In the genomic region with DNA sequence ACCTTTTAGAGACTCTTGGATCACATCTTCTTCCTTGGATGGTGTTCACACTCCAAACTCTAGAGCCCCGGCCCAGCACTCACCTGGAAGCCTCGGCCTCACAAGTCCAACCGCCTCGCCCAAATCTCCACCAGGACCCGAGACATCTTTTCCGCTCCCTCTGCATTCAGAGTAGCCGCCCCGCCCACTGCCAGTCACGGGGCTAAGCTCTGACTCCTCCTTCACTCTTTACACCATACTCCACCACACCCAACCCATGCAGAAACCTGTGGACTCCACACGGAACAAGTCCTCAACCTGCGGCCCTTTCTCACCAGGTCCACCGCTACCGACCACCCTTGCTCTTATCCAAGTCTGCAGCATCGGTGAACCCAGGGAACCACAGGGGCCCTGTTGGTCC, we compare ENCODE assay signal across 26 mouse cellular contexts. TPM values are rescaled to one million over a fixed set of nuclear protein-coding genes. Genes with fewer than 3 reads are reported as not detected.
DNase-seq lines count a peak whose midpoint lies in the region; ATAC-seq and TF ChIP-seq lines count a peak whose summit lies in the region.
"Had no signal": no experiment of that assay in that cellular context is flagged by ENCODE, and none has a peak within 500 bp of the region (broad histone marks: within the 10 kb centered on the region; RNA-seq: fewer than 3 reads in every experiment).

No protein-coding gene starts in this region.

- H3K4me3 ChIP-seq in heart, embryonic 14.5 days (ENCODE audit: control insufficient read depth in 1 of 2, insufficient read depth in 1 of 2, low read depth in 1 of 2, low read length in 2 of 2), result no peak overlapping the region
- H3K4me3 ChIP-seq in heart, adult 2 months, result no peak overlapping the region
- H3K4me3 ChIP-seq in E14TG2a.4 (replicated peaks; ENCODE audit: low read length) (peak overlapping the region; percentile 76), ES-E14 (ENCODE audit: insufficient read depth in 1 of 2, low read depth in 1 of 2, low read length in 2 of 2, poor library complexity in 1 of 2, severe bottlenecking in 1 of 2) (peak overlapping the region; percentile 63 to 66)
- H3K4me3 ChIP-seq in limb, embryonic 15.5 days, result no peak overlapping the region
- no peak overlapping the region for H3K4me3 ChIP-seq in midbrain, embryonic 15.5 days
- H3K4me3 ChIP-seq: erythroblast, embryonic 14.5 days; liver, embryonic 12.5 days; stomach, embryonic 15.5 days had no signal

- H3K4me1 ChIP-seq in heart, embryonic 14.5 days (ENCODE audit: control insufficient read depth in 2 of 2, insufficient read depth in 2 of 2, low read length in 2 of 2), result no peaks in the 10 kb centered on the region; a peak in 1 of 4 replicates
- H3K4me1 ChIP-seq in heart, adult 2 months (ENCODE audit: control insufficient read depth, insufficient read depth, low read length), result peaks cover 4% of the 10 kb centered on the region; the same call in 1 of the 2 replicates
- H3K4me1 ChIP-seq in E14TG2a.4 (replicated peaks; ENCODE audit: low read depth, low read length) (peaks cover 64% of the 10 kb centered on the region), ES-E14 (ENCODE audit: control insufficient read depth in 2 of 2, insufficient read depth in 2 of 2, low read length in 2 of 2, poor library complexity in 1 of 2) (peaks cover 0 to 18% of the 10 kb centered on the region in 2 experiments; a peak in 3 of 4 replicates)
- peaks cover 11% of the 10 kb centered on the region; the same call in 1 of the 2 replicates for H3K4me1 ChIP-seq in limb, embryonic 15.5 days
- no peaks in the 10 kb centered on the region for H3K4me1 ChIP-seq in midbrain, embryonic 15.5 days
- H3K4me1 ChIP-seq: liver, embryonic 12.5 days; stomach, embryonic 15.5 days had no signal

- TF ChIP-seq CTCF in heart, adult 2 months (IDR thresholded peaks at IDR 0.05), result no peak
- no peak for TF ChIP-seq CTCF in E14TG2a.4 (conservative IDR thresholded peaks at IDR 0.05; ENCODE audit: low read length)

- H3K9ac ChIP-seq in heart, embryonic 14.5 days (ENCODE audit: low read length), result no peak overlapping the region
- no peak overlapping the region for H3K9ac ChIP-seq in heart, adult 2 months (ENCODE audit: low read depth, low read length)
- peak overlapping the region; percentile 32 for H3K9ac ChIP-seq in ES-E14 (ENCODE audit: insufficient read depth, low read depth, low read length, poor library complexity, severe bottlenecking)
- no peak overlapping the region for H3K9ac ChIP-seq in limb, embryonic 15.5 days
- H3K9ac ChIP-seq in midbrain, embryonic 15.5 days, result no peak overlapping the region
- H3K9ac ChIP-seq: hindbrain, embryonic 14.5 days; liver, embryonic 12.5 days; liver, postnatal 0 days; stomach, embryonic 15.5 days had no signal

- H3K27ac ChIP-seq in heart, embryonic 14.5 days (replicated peaks in 1 of 2; ENCODE audit: control insufficient read depth in 1 of 2, insufficient read depth in 1 of 2, low read depth in 2 of 2, low read length in 2 of 2), result no peak overlapping the region
- no peak overlapping the region for H3K27ac ChIP-seq in heart, adult 2 months
- H3K27ac ChIP-seq in ES-E14 (ENCODE audit: insufficient read depth, low read depth, low read length, poor library complexity, severe bottlenecking), result no peak overlapping the region
- no peak overlapping the region for H3K27ac ChIP-seq in limb, embryonic 15.5 days
- H3K27ac ChIP-seq in midbrain, embryonic 15.5 days, result no peak overlapping the region
- H3K27ac ChIP-seq: hindbrain, embryonic 14.5 days; liver, embryonic 12.5 days; macrophage; stomach, embryonic 15.5 days had no signal

- no peak for TF ChIP-seq EP300 in heart, adult 2 months (IDR thresholded peaks at IDR 0.05; ENCODE audit: insufficient read depth, low read depth, low read length)

- H3K79me2 ChIP-seq in heart, adult 2 months (replicated peaks; ENCODE audit: control insufficient read depth, insufficient read depth, low read length), result peaks cover 25% of the 10 kb centered on the region

- no peaks in the 10 kb centered on the region for H3K27me3 ChIP-seq in heart, embryonic 14.5 days (ENCODE audit: control insufficient read depth, insufficient read depth, low read length)
- H3K27me3 ChIP-seq in heart, adult 2 months (ENCODE audit: control insufficient read depth, insufficient read depth, low read length), result no peaks in the 10 kb centered on the region
- H3K27me3 ChIP-seq in E14TG2a.4 (ENCODE audit: insufficient read depth, low read length), result no peaks in the 10 kb centered on the region
- H3K27me3 ChIP-seq in limb, embryonic 15.5 days, result no peaks in the 10 kb centered on the region
- H3K27me3 ChIP-seq in midbrain, embryonic 15.5 days (replicated peaks), result no peaks in the 10 kb centered on the region
- H3K27me3 ChIP-seq: liver, embryonic 12.5 days; Patski; stomach, embryonic 15.5 days had no signal

- WGBS in heart, embryonic 14.5 days, result 74% methylated on average over 14 of the region's 14 CpGs
- WGBS in heart, adult 2 months, result 88% methylated on average over 14 of the region's 14 CpGs
- WGBS in limb, embryonic 15.5 days, result 87% methylated on average over 14 of the region's 14 CpGs
- WGBS in midbrain, embryonic 15.5 days, result 84% methylated on average over 14 of the region's 14 CpGs

- no peak for DNase-seq in heart, adult 2 months
- peak; percentile 71 for DNase-seq in ES-E14 (ENCODE audit: low read depth, low spot score)
- DNase-seq in frontal cortex, adult 2 months (ENCODE audit: extremely low spot score in 1 of 2, low spot score in 1 of 2), result no peak
- DNase-seq: adrenal gland, postnatal 25 days; cerebellum, adult 11-12 months; cerebellum, adult 9-11 months; kidney, postnatal 14 days; layer of hippocampus, adult 9-11 months; liver, postnatal 0 days; midbrain, embryonic 14.5 days; right cerebral cortex, postnatal 25 days; thymus, postnatal 4 days had no signal

- in situ Hi-C loops in ES-E14 (cut with MboI; ENCODE audit: low sequenced_read_pairs in 2 of 2, unreplicated experiment in 2 of 2), result no loop called here

- 0 out of 2 replicates have a peak overlapping the region, but pooled peaks have one; percentile 11 for H3K4me2 ChIP-seq in heart, embryonic 14.5 days (ENCODE audit: low read length)
- H3K4me2 ChIP-seq in limb, embryonic 15.5 days, result no peak overlapping the region
- no peak overlapping the region for H3K4me2 ChIP-seq in midbrain, embryonic 15.5 days
- H3K4me2 ChIP-seq: hindbrain, embryonic 14.5 days; liver, embryonic 12.5 days; stomach, embryonic 15.5 days had no signal

- intact Hi-C loops in heart, adult 2 months (cut with DNase I), result no loop called here

- no peak for TF ChIP-seq POLR2A in heart, adult 2 months (IDR thresholded peaks at IDR 0.05; ENCODE audit: insufficient read depth, low read depth, low read length)

- H3K9me3 ChIP-seq in heart, embryonic 14.5 days (ENCODE audit: control insufficient read depth, low read length), result no peaks in the 10 kb centered on the region
- H3K9me3 ChIP-seq in E14TG2a.4 (ENCODE audit: low read length) (no peaks in the 10 kb centered on the region), ES-E14 (ENCODE audit: control insufficient read depth, insufficient read depth, low read depth, low read length) (no peaks in the 10 kb centered on the region)
- no peaks in the 10 kb centered on the region for H3K9me3 ChIP-seq in limb, embryonic 15.5 days
- H3K9me3 ChIP-seq in midbrain, embryonic 15.5 days, result no peaks in the 10 kb centered on the region
- H3K9me3 ChIP-seq: liver, embryonic 12.5 days; stomach, embryonic 15.5 days had no signal

- no peaks in the 10 kb centered on the region for H3K36me3 ChIP-seq in heart, embryonic 14.5 days (ENCODE audit: control insufficient read depth, insufficient read depth, low read length)
- no peaks in the 10 kb centered on the region for H3K36me3 ChIP-seq in heart, adult 2 months (ENCODE audit: control insufficient read depth, insufficient read depth, low read length)
- H3K36me3 ChIP-seq in E14TG2a.4 (ENCODE audit: insufficient read depth, low read length) (0 out of 2 replicates have a peak, but pooled peaks cover 7% of the 10 kb centered on the region), ES-E14 (ENCODE audit: control insufficient read depth, insufficient read depth, low read length, poor library complexity, severe bottlenecking) (no peaks in the 10 kb centered on the region; the same call in 1 of the 2 replicates)
- 0 out of 2 replicates have a peak, but pooled peaks cover 3% of the 10 kb centered on the region for H3K36me3 ChIP-seq in limb, embryonic 15.5 days
- H3K36me3 ChIP-seq in midbrain, embryonic 15.5 days (replicated peaks), result no peaks in the 10 kb centered on the region
- H3K36me3 ChIP-seq: liver, embryonic 12.5 days; stomach, embryonic 15.5 days had no signal

- ATAC-seq in heart, embryonic 14.5 days (ENCODE audit: insufficient number of reproducible peaks, insufficient read depth, low FRiP score, low read depth), result no peak
- peak; percentile 40; the same call in 1 of the 2 replicates for ATAC-seq in limb, embryonic 15.5 days (ENCODE audit: insufficient number of reproducible peaks, low FRiP score, low TSS enrichment, low read depth)
- no peak; the same call in 1 of the 2 replicates for ATAC-seq in midbrain, embryonic 15.5 days (replicated peaks)
- ATAC-seq: CD4-positive, CD25-positive, alpha-beta regulatory T cell, adult 4 months; forebrain, embryonic 16.5 days; liver, embryonic 12.5 days; liver, postnatal 0 days; lung, postnatal 0 days; Patski had no signal

TF ChIP-seq in ES-E14, 5 proteins besides CTCF, POLR2A, EP300 and RAD21:
- TF ChIP-seq MAFK (IDR thresholded peaks at IDR 0.05; ENCODE audit: insufficient read depth, low read depth, low read length), result no peak
- TF ChIP-seq CHD2 (IDR thresholded peaks at IDR 0.05; ENCODE audit: low read depth, low read length), result no peak
- TF ChIP-seq HCFC1 (IDR thresholded peaks at IDR 0.05; ENCODE audit: borderline replicate concordance, insufficient read depth, low read length), result no peak
- TF ChIP-seq ZNF384 (IDR thresholded peaks at IDR 0.05; ENCODE audit: low read depth, low read length), result no peak
- TF ChIP-seq ZC3H11A (IDR thresholded peaks at IDR 0.05; ENCODE audit: borderline replicate concordance, low read depth, low read length), result no peak

RNA-seq across cellular contexts. Expression of a gene that starts 23.7 kb away (rescaled TPM):
- polyA plus RNA-seq in heart, embryonic 14.5 days (2014; fragmentation: Nextera tagmentation; extraction: Ambion mirVana), result 30.9 and 32.9 TPM in 2 replicates
- 10 to 100 TPM; 39.9 to 40.0 TPM for total RNA-seq in heart, adult 2 months (2021)
- 26.7 and 32.4 TPM in 2 replicates for polyA plus RNA-seq in heart, adult 2 months (2012; rRNA removed)
- total RNA-seq in ES-E14 (2012; rRNA removed), result 15.3 and 16.3 TPM in 2 replicates
- polyA plus RNA-seq in limb, embryonic 15.5 days (2015; fragmentation: Nextera tagmentation; extraction: Ambion mirVana), result 43.2 and 45.6 TPM in 2 replicates
- 20.8 and 22.9 TPM in 2 replicates for polyA plus RNA-seq in frontal cortex, adult 2 months (2012; rRNA removed)
- polyA plus RNA-seq in midbrain, embryonic 15.5 days (2015; fragmentation: Nextera tagmentation; extraction: Ambion mirVana), result 110 and 115 TPM in 2 replicates
- total RNA-seq: MEL had no signal

Comparison
In these comparisons a context has a peak if more than half of its experiments do, and no peak if none do; other contexts are left out.
1. H3K4me3 ChIP-seq: peak in E14TG2a.4 (single experiment) and ES-E14 (2 of 2); none in heart, embryonic 14.5 days (0 of 2), heart, adult 2 months (single experiment), limb, embryonic 15.5 days (single experiment) and midbrain, embryonic 15.5 days (single experiment).